Comparison of ENCODE assay signal across 14 mouse cellular contexts in genomic region chr5:136583666-136584464, GRCm38 (mm10). TPM values are rescaled to one million over a fixed set of nuclear protein-coding genes. Genes with fewer than 3 reads are reported as not detected.
DNase-seq lines count a peak whose midpoint lies in the region; ATAC-seq and TF ChIP-seq lines count a peak whose summit lies in the region.
"Had no signal": no experiment of that assay in that cellular context is flagged by ENCODE, and none has a peak within 500 bp of the region (broad histone marks: within the 10 kb centered on the region; RNA-seq: fewer than 3 reads in every experiment).

No protein-coding gene starts in this region.

- no peaks in the 10 kb centered on the region for H3K9me3 ChIP-seq in lung, embryonic 14.5 days (ENCODE audit: low read depth, low read length)
- H3K9me3 ChIP-seq in lung, postnatal 0 days (ENCODE audit: low read length), result no peaks in the 10 kb centered on the region
- no peaks in the 10 kb centered on the region for H3K9me3 ChIP-seq in ES-Bruce4 (replicated peaks; ENCODE audit: control insufficient read depth, insufficient read depth, low read length, poor library complexity, severe bottlenecking)
- H3K9me3 ChIP-seq: G1E; heart, embryonic 12.5 days had no signal

- 68% methylated on average over 4 of the region's 4 CpGs for WGBS in lung, embryonic 14.5 days
- WGBS in lung, postnatal 0 days, result 64% methylated on average over 4 of the region's 4 CpGs
- WGBS in bone marrow, adult 2 months, result 47% methylated on average over 4 of the region's 4 CpGs

- H3K4me2 ChIP-seq in lung, embryonic 14.5 days, result no peak overlapping the region
- no peak overlapping the region for H3K4me2 ChIP-seq in lung, postnatal 0 days (replicated peaks; ENCODE audit: low read depth, low read length)
- H3K4me2 ChIP-seq: heart, embryonic 12.5 days; limb, embryonic 13.5 days had no signal

- peaks cover 26% of the 10 kb centered on the region for H3K27me3 ChIP-seq in lung, embryonic 14.5 days (ENCODE audit: insufficient read depth, low read length)
- no peaks in the 10 kb centered on the region for H3K27me3 ChIP-seq in lung, postnatal 0 days (replicated peaks; ENCODE audit: insufficient read depth, low read length)
- H3K27me3 ChIP-seq in ES-Bruce4 (ENCODE audit: control insufficient read depth, insufficient read depth, low read length, poor library complexity, severe bottlenecking), result no peaks in the 10 kb centered on the region

- no peak overlapping the region for H3K9ac ChIP-seq in lung, embryonic 14.5 days
- H3K9ac ChIP-seq in lung, postnatal 0 days (replicated peaks; ENCODE audit: low read depth), result no peak overlapping the region
- H3K9ac ChIP-seq in ES-Bruce4 (ENCODE audit: low read depth, poor library complexity, severe bottlenecking), result no peak overlapping the region
- H3K9ac ChIP-seq: heart, embryonic 12.5 days; limb, embryonic 13.5 days had no signal

- no peak for TF ChIP-seq CTCF in lung, embryonic 14.5 days (IDR thresholded peaks at IDR 0.05; ENCODE audit: low read depth)
- TF ChIP-seq CTCF in lung, postnatal 0 days (IDR thresholded peaks at IDR 0.05), result no peak
- no peak for TF ChIP-seq CTCF in ES-Bruce4 (IDR thresholded peaks at IDR 0.05; ENCODE audit: low read depth, low read length)
- no peak for TF ChIP-seq CTCF in bone marrow, adult 2 months (IDR thresholded peaks at IDR 0.05; ENCODE audit: control insufficient read depth, insufficient read depth, low read length)

- H3K4me1 ChIP-seq in lung, embryonic 14.5 days (ENCODE audit: insufficient read depth), result peaks cover 3% of the 10 kb centered on the region; the same call in 1 of the 2 replicates
- H3K4me1 ChIP-seq in lung, postnatal 0 days (ENCODE audit: insufficient read depth, low read depth, low read length), result no peaks in the 10 kb centered on the region
- no peaks in the 10 kb centered on the region for H3K4me1 ChIP-seq in ES-Bruce4 (ENCODE audit: control insufficient read depth, insufficient read depth, low read length)
- peaks cover 3% of the 10 kb centered on the region for H3K4me1 ChIP-seq in bone marrow, adult 2 months (ENCODE audit: control insufficient read depth, insufficient read depth, low read length)

- TF ChIP-seq POLR2A in ES-Bruce4 (IDR thresholded peaks at IDR 0.05; ENCODE audit: insufficient read depth, low read length), result no peak
- TF ChIP-seq POLR2A in bone marrow, adult 2 months (IDR thresholded peaks at IDR 0.05; ENCODE audit: borderline replicate concordance, control insufficient read depth, low read depth, low read length), result no peak

- peak; percentile 20 for DNase-seq in lung, embryonic 14.5 days
- DNase-seq in lung, postnatal 0 days (ENCODE audit: low spot score), result no peak
- no peak for DNase-seq in adrenal gland, postnatal 36 days
- no peak for DNase-seq in frontal cortex, postnatal 10 days (ENCODE audit: low spot score in 2 of 2)
- DNase-seq: cerebellum, adult 9-11 months; gastrocnemius, postnatal 14 days; thymus, postnatal 25 days had no signal

- TF ChIP-seq EP300 in lung, postnatal 0 days (IDR thresholded peaks at IDR 0.05), result no peak
- TF ChIP-seq EP300 in ES-Bruce4 (IDR thresholded peaks at IDR 0.05; ENCODE audit: insufficient read depth, low read depth, low read length), result peak; percentile 72; the same call in 1 of the 2 replicates

- ATAC-seq in lung, embryonic 14.5 days (ENCODE audit: insufficient read depth), result no peak
- ATAC-seq in lung, postnatal 0 days, result no peak
- ATAC-seq in monocyte, adult 5-6 weeks (replicated peaks; ENCODE audit: insufficient number of reproducible peaks, low FRiP score, low TSS enrichment, poor library complexity, severe bottlenecking), result peak; percentile 92
- ATAC-seq: forebrain, embryonic 14.5 days had no signal

- no peak overlapping the region for H3K27ac ChIP-seq in lung, embryonic 14.5 days (ENCODE audit: low read depth)
- no peak overlapping the region for H3K27ac ChIP-seq in lung, postnatal 0 days (ENCODE audit: low read length)
- peak overlapping the region; percentile 59 for H3K27ac ChIP-seq in ES-Bruce4 (ENCODE audit: insufficient read depth, low read length)
- peak overlapping the region; percentile 38; the same call in 1 of the 2 replicates for H3K27ac ChIP-seq in bone marrow, adult 2 months (ENCODE audit: control insufficient read depth, insufficient read depth, low read depth, low read length, poor library complexity)
- H3K27ac ChIP-seq: limb, embryonic 13.5 days had no signal

- H3K4me3 ChIP-seq in lung, embryonic 14.5 days (ENCODE audit: low read depth, low read length), result no peak overlapping the region
- no peak overlapping the region for H3K4me3 ChIP-seq in lung, postnatal 0 days (ENCODE audit: low read depth, low read length)
- no peak overlapping the region for H3K4me3 ChIP-seq in ES-Bruce4 (ENCODE audit: low read depth, low read length)
- no peak overlapping the region for H3K4me3 ChIP-seq in bone marrow, adult 2 months (replicated peaks; ENCODE audit: control insufficient read depth, low read depth, low read length)
- H3K4me3 ChIP-seq: heart, embryonic 12.5 days; limb, embryonic 13.5 days had no signal

- H3K36me3 ChIP-seq in lung, embryonic 14.5 days (ENCODE audit: insufficient read depth), result no peaks in the 10 kb centered on the region
- no peaks in the 10 kb centered on the region for H3K36me3 ChIP-seq in lung, postnatal 0 days (ENCODE audit: insufficient read depth, low read length)
- H3K36me3 ChIP-seq in ES-Bruce4 (ENCODE audit: control insufficient read depth, insufficient read depth, low read length, poor library complexity, severe bottlenecking), result no peaks in the 10 kb centered on the region
- H3K36me3 ChIP-seq: G1E; heart, embryonic 12.5 days; limb, embryonic 13.5 days had no signal

RNA-seq across cellular contexts. Expression of gene Cux1, which starts 16.6 kb away (rescaled TPM):
- 99.5 and 104 TPM in 2 replicates for polyA plus RNA-seq in lung, embryonic 14.5 days (2014; fragmentation: Nextera tagmentation; extraction: Ambion mirVana)
- polyA plus RNA-seq in lung, postnatal 0 days (2015; fragmentation: Nextera tagmentation; extraction: Ambion mirVana), result 68.5 and 74.0 TPM in 2 replicates
- 37.0 and 38.0 TPM in 2 replicates for polyA plus RNA-seq in ES-Bruce4 (2011; ENCODE audit: insufficient read depth, insufficient read length, low read depth, missing spikeins)
- polyA plus RNA-seq in bone marrow, adult 2 months (2011; ENCODE audit: insufficient read depth, insufficient read length, low replicate concordance, missing spikeins), result 18.4 and 37.1 TPM in 2 replicates
- 61.3 to 96.3 TPM (median 79.9 TPM) in 3 replicates for total RNA-seq in monocyte, adult 5-6 weeks (2017)
- total RNA-seq in adrenal gland, postnatal 36 days (2021), result 100 to 1,000 TPM in 1 of 2 experiments, 10 to 100 TPM in 1; 97.4 to 110 TPM

Comparison
In these comparisons a context has a peak if more than half of its experiments do, and no peak if none do; other contexts are left out.
1. H3K27ac ChIP-seq: peak in ES-Bruce4 (single experiment) and bone marrow, adult 2 months (single experiment); none in lung, embryonic 14.5 days (single experiment) and lung, postnatal 0 days (single experiment).